Mouse (Mus musculus) liver, embryonic 14.5 days (tissue): ENCODE data around the gene Abcg5.

Experiments used
- CTCF ChIP-seq: IDR thresholded peaks from 2 replicates; pipeline ENCODE4 v1.5.1; 2016; ENCODE audit warnings: antibody characterized with exemption, low read depth, control low read depth
- EP300 ChIP-seq: IDR thresholded peaks from 2 replicates; pipeline ENCODE4 v1.6.1; 2016; ENCODE audit warnings: antibody characterized with exemption, low read depth

GRCm38 (mm10) chr17:84713563-84714164 is 30.9 kb upstream of the Abcg5 start:
- TF ChIP-seq CTCF: no peak
- no peak for TF ChIP-seq EP300
